Mouse (Mus musculus): Measurements from ENCODE around the gene Unc5cl.

DNA sequence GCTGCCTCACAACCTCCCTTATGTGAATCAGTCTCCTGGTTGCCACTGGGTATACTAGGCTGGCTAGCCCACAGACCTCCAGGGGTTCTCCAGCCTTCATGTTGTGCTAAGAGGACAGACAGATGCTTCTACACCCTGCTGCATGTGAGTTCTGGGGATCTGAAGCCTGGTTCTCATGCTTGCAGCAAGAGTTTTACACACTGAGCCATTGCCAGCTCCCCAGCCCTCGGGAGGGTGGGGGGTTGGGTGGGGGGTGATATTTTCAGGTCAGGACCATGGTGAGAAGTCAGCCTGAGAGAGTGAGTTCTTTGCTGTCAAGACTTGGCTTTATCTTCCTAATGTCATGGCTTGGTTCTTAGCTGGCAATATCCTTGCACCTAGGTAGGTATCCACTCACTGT, 35.9 kb upstream of the Unc5cl start:
- TF ChIP-seq CTCF (IDR thresholded peaks at IDR 0.05; ENCODE audit: borderline replicate concordance, control insufficient read depth, extremely low read depth, insufficient read depth, low read length, poor library complexity) (no peak), POLR2A (IDR thresholded peaks at IDR 0.05; ENCODE audit: control insufficient read depth, extremely low read depth, insufficient read depth, low read length, poor library complexity) (no peak)

All from thymus, adult 2 months (tissue).